Mouse (Mus musculus) kidney, embryonic 14.5 days (tissue): ENCODE data around the gene Prmt2. TPM values are rescaled to one million over a fixed set of nuclear protein-coding genes. Genes with fewer than 3 reads are reported as not detected.

Experiments used
- ATAC-seq: fragments of 200-750 bp; cut with Nextera tagmentation; 2 replicates; pipeline ENCODE4 v1.8.0; 2017; ENCODE audit warnings: moderate number of reproducible peaks, mild to moderate bottlenecking, moderate TSS enrichment, moderate library complexity; ENCODE audit not compliant: low FRiP score, low TSS enrichment
- H3K27ac ChIP-seq: fragments of 300-500 bp; sonication (generic); 2 replicates; pipeline ENCODE4 v1.5.1; 2014; ENCODE audit warnings: low read depth, mild to moderate bottlenecking, low read length, moderate library complexity, mixed read lengths
- H3K27me3 ChIP-seq: fragments of 300-500 bp; sonication (generic); 2 replicates; pipeline ENCODE4 v1.6.1; 2014; ENCODE audit warnings: mild to moderate bottlenecking, low read length; ENCODE audit not compliant: control insufficient read depth, insufficient read depth
- H3K36me3 ChIP-seq: fragments of 300-500 bp; sonication (generic); 2 replicates; pipeline ENCODE4 v1.6.1; 2014; ENCODE audit warnings: low read length, mixed read lengths; ENCODE audit not compliant: control insufficient read depth, insufficient read depth
- H3K4me1 ChIP-seq: fragments of 300-500 bp; sonication (generic); 2 replicates; pipeline ENCODE4 v1.6.1; 2014; ENCODE audit warnings: low read length, mixed read lengths; ENCODE audit not compliant: control insufficient read depth, insufficient read depth
- H3K4me2 ChIP-seq: fragments of 300-500 bp; sonication (generic); replicated peaks from 2 replicates; pipeline ENCODE4 v1.6.1; 2014; ENCODE audit warnings: low read depth, mild to moderate bottlenecking, low read length
- H3K4me3 ChIP-seq: fragments of 300-500 bp; sonication (generic); 2 replicates; pipeline ENCODE4 v1.5.1; 2014; ENCODE audit warnings: mild to moderate bottlenecking, low read length
- H3K9ac ChIP-seq: fragments of 300-500 bp; sonication (generic); 2 replicates; pipeline ENCODE4 v1.6.1; 2014; ENCODE audit warnings: low read depth, mild to moderate bottlenecking, low read length, moderate library complexity
- H3K9me3 ChIP-seq: fragments of 300-500 bp; sonication (generic); 2 replicates; pipeline ENCODE4 v1.6.1; 2016; ENCODE audit warnings: low read length; ENCODE audit not compliant: control insufficient read depth
- WGBS: fragments of 180-500 bp; shearing (Covaris S2); extraction: QIAGEN DNeasy Blood & Tissue Kit; methylation state at CpG from one replicate; pipeline ENCODE4 v1.1.7; 2014; 5-methylcytosine and 5-hydroxymethylcytosine counted together
- microRNA counts: library from miRNA; unstranded; fragments of <30 nt; microRNA quantifications from one replicate; lab custom pipeline; 2017
- microRNA-seq: library from miRNA; unstranded; fragments of <30 nt; microRNA quantifications from one replicate; pipeline ENCODE4, GENCODE M21; 2016
- polyA plus RNA-seq: library from polyadenylated mRNA; unstranded; fragments of >200 nt; fragmentation: Nextera tagmentation; extraction: Ambion mirVana; gene quantifications from 2 replicates; pipeline ENCODE4 v1.2.1, GENCODE M21; 2014

Gene Prmt2
- polyA plus RNA-seq, 1 experiment from 2014 or later: 57.6 TPM

- Histone ChIP-seq H3K27me3 (no peaks in the 10 kb centered on the region), H3K9ac (no peak overlapping the region), H3K27ac (no peak overlapping the region), H3K4me3 (no peak overlapping the region), H3K4me2 (no peak overlapping the region), H3K9me3 (no peaks in the 10 kb centered on the region), H3K4me1 (no peaks in the 10 kb centered on the region), H3K36me3 (no peaks in the 10 kb centered on the region)
- WGBS: 79% methylated on average over 5 of the region's 5 CpGs
- ATAC-seq: no peak
Measured at GRCm38 (mm10) chr10:76157528-76157927, 80.1 kb downstream of the Prmt2 start.

MicroRNA genes within 50 kb of the gene (microRNA counts, 519-probe panel; counts per million panel counts)
- not detected for microRNA mmu-miR-678 (lab: Ali Mortazavi, UCI)

Small RNA genes lying within 50 kb of the gene (microRNA-seq; reads per million reads assigned to microRNA genes)
- gene Mir678: not detected

Other genes with a start within 250 kb of the Prmt2 start
- 16.7 and 24.9 TPM in 2 replicates for gene Zfp280b, start 205.2 kb downstream of the Prmt2 start, polyA plus RNA-seq
- 0.30 TPM in 1 of 2 replicates, not detected in the other for gene Slc5a4b, start 126.9 kb downstream of the Prmt2 start, polyA plus RNA-seq
- gene Slc5a4a, start 90.4 kb downstream of the Prmt2 start, polyA plus RNA-seq: not detected in 2 replicates
- gene S100b, start 16.0 kb upstream of the Prmt2 start, polyA plus RNA-seq: 0.32 and 0.56 TPM in 2 replicates
- gene Dip2a, start 107.4 kb upstream of the Prmt2 start, polyA plus RNA-seq: 5.7 and 6.3 TPM in 2 replicates
- not detected in 2 replicates for gene AC141477.1, start 202.6 kb upstream of the Prmt2 start, polyA plus RNA-seq
- 20.2 and 27.1 TPM in 2 replicates for gene Pcnt, start 204.9 kb upstream of the Prmt2 start, polyA plus RNA-seq
- gene 2610028H24Rik, start 211.2 kb upstream of the Prmt2 start, polyA plus RNA-seq: not detected in 2 replicates
- gene Mcm3ap, start 231.1 kb upstream of the Prmt2 start, polyA plus RNA-seq: 51.3 and 71.4 TPM in 2 replicates
- 5.3 and 6.0 TPM in 2 replicates for gene Ybey, start 231.2 kb upstream of the Prmt2 start, polyA plus RNA-seq